Mouse (Mus musculus): Measurements from ENCODE around the gene Smtnl1. TPM values are rescaled to one million over a fixed set of nuclear protein-coding genes. Genes with fewer than 3 reads are reported as not detected.
"Not testable (repeated sequence)": the region's sequence is repeated elsewhere in the genome, so short reads cannot be mapped to it uniquely, and the experiment has no call there.

The Smtnl1 gene
- polyA plus RNA-seq, 1 experiment from 2014 or later, result not detected

GRCm38 (mm10) chr2:84803963-84804362 is 18.5 kb downstream of the Smtnl1 start:
- no peak overlapping the region for H3K4me3 ChIP-seq (ENCODE audit: low read depth, low read length)

GRCm38 (mm10) chr2:84801223-84801622 is 21.2 kb downstream of the Smtnl1 start:
- not testable (repeated sequence) for H3K9ac ChIP-seq (replicated peaks; ENCODE audit: low read depth, low read length); H3K4me2 ChIP-seq (ENCODE audit: low read depth, low read length); H3K4me3 ChIP-seq (ENCODE audit: low read depth, low read length); H3K9me3 ChIP-seq (ENCODE audit: control insufficient read depth, low read length); H3K36me3 ChIP-seq (ENCODE audit: control insufficient read depth, insufficient read depth, low read length); H3K27me3 ChIP-seq (ENCODE audit: control insufficient read depth, insufficient read depth, low read length); H3K27ac ChIP-seq (ENCODE audit: low read depth, low read length); ATAC-seq (ENCODE audit: low read depth); H3K4me1 ChIP-seq (ENCODE audit: control insufficient read depth, insufficient read depth, low read length)
- WGBS, result 78% methylated on average over 5 of the region's 5 CpGs

More at GRCm38 (mm10) chr2:84803963-84804362, 18.5 kb downstream of the Smtnl1 start:
- H3K9ac ChIP-seq (replicated peaks; ENCODE audit: low read depth, low read length), result no peak overlapping the region
- H3K9me3 ChIP-seq (ENCODE audit: control insufficient read depth, low read length), result no peaks in the 10 kb centered on the region
- 89% methylated on average over 7 of the region's 7 CpGs for whole genome bisulfite sequencing
- H3K36me3 ChIP-seq (ENCODE audit: control insufficient read depth, insufficient read depth, low read length), result no peaks in the 10 kb centered on the region
- no peak overlapping the region for H3K4me2 ChIP-seq (ENCODE audit: low read depth, low read length)
- no peaks in the 10 kb centered on the region for H3K27me3 ChIP-seq (ENCODE audit: control insufficient read depth, insufficient read depth, low read length)
- H3K27ac ChIP-seq (ENCODE audit: low read depth, low read length), result no peak overlapping the region
- no peak for ATAC-seq (ENCODE audit: low read depth)
- no peaks in the 10 kb centered on the region for H3K4me1 ChIP-seq (ENCODE audit: control insufficient read depth, insufficient read depth, low read length)

GRCm38 (mm10) chr2:84800304-84800703 is 22.1 kb downstream of the Smtnl1 start:
- no peaks in the 10 kb centered on the region for H3K9me3 ChIP-seq (ENCODE audit: control insufficient read depth, low read length)
- H3K4me2 ChIP-seq (ENCODE audit: low read depth, low read length), result no peak overlapping the region
- H3K9ac ChIP-seq (replicated peaks; ENCODE audit: low read depth, low read length), result no peak overlapping the region
- no peak overlapping the region for H3K4me3 ChIP-seq (ENCODE audit: low read depth, low read length)
- H3K4me1 ChIP-seq (ENCODE audit: control insufficient read depth, insufficient read depth, low read length), result no peaks in the 10 kb centered on the region
- ATAC-seq (ENCODE audit: low read depth), result no peak
- no peaks in the 10 kb centered on the region for H3K36me3 ChIP-seq (ENCODE audit: control insufficient read depth, insufficient read depth, low read length)
- no peak overlapping the region for H3K27ac ChIP-seq (ENCODE audit: low read depth, low read length)
- H3K27me3 ChIP-seq (ENCODE audit: control insufficient read depth, insufficient read depth, low read length), result no peaks in the 10 kb centered on the region
- 87% methylated on average over 4 of the region's 4 CpGs for WGBS

- Histone ChIP-seq H3K27ac (ENCODE audit: low read depth, low read length) (no peak overlapping the region), H3K27me3 (ENCODE audit: control insufficient read depth, insufficient read depth, low read length) (no peaks in the 10 kb centered on the region), H3K9ac (replicated peaks; ENCODE audit: low read depth, low read length) (no peak overlapping the region), H3K4me3 (ENCODE audit: low read depth, low read length) (peak overlapping the region; percentile 52), H3K9me3 (ENCODE audit: control insufficient read depth, low read length) (no peaks in the 10 kb centered on the region), H3K4me1 (ENCODE audit: control insufficient read depth, insufficient read depth, low read length) (no peaks in the 10 kb centered on the region), H3K36me3 (ENCODE audit: control insufficient read depth, insufficient read depth, low read length) (no peaks in the 10 kb centered on the region), H3K4me2 (ENCODE audit: low read depth, low read length) (peak overlapping the region; percentile 92)
- peak; percentile 75 for ATAC-seq (ENCODE audit: low read depth)
- under 1% methylated on average over 16 of the region's 16 CpGs for WGBS
Observed at GRCm38 (mm10) chr2:84799041-84799561, 23.4 kb downstream of the Smtnl1 start.

- peak within 1 kb of the TSS; percentile 52 for H3K4me3 ChIP-seq (ENCODE audit: low read depth, low read length)
- H3K27ac ChIP-seq (ENCODE audit: low read depth, low read length), result no peak within 1 kb of the TSS
- H3K9me3 ChIP-seq (ENCODE audit: control insufficient read depth, low read length), result no peaks in the 10 kb centered on the region
- no peaks in the 10 kb centered on the region for H3K4me1 ChIP-seq (ENCODE audit: control insufficient read depth, insufficient read depth, low read length)
- H3K4me2 ChIP-seq (ENCODE audit: low read depth, low read length), result peak within 1 kb of the TSS; percentile 92
- no peaks in the 10 kb centered on the region for H3K36me3 ChIP-seq (ENCODE audit: control insufficient read depth, insufficient read depth, low read length)
- peak within 1 kb of the TSS; percentile 58 for H3K9ac ChIP-seq (replicated peaks; ENCODE audit: low read depth, low read length)
- WGBS, result 0% methylated on average over 21 of the region's 21 CpGs
- H3K27me3 ChIP-seq (ENCODE audit: control insufficient read depth, insufficient read depth, low read length), result no peaks in the 10 kb centered on the region
- peak; percentile 82 for ATAC-seq (ENCODE audit: low read depth)
Observed at GRCm38 (mm10) chr2:84798493-84798921, 23.9 kb downstream of the Smtnl1 start, which contains the start of gene Ube2l6. Gene Ube2l6 (plus strand): TSS chr2:84798828.

- peak; percentile 66 for ATAC-seq (ENCODE audit: low read depth)
- no peak overlapping the region for H3K27ac ChIP-seq (ENCODE audit: low read depth, low read length)
- H3K4me3 ChIP-seq (ENCODE audit: low read depth, low read length), result peak overlapping the region; percentile 52
- no peaks in the 10 kb centered on the region for H3K36me3 ChIP-seq (ENCODE audit: control insufficient read depth, insufficient read depth, low read length)
- no peaks in the 10 kb centered on the region for H3K4me1 ChIP-seq (ENCODE audit: control insufficient read depth, insufficient read depth, low read length)
- peak overlapping the region; percentile 92 for H3K4me2 ChIP-seq (ENCODE audit: low read depth, low read length)
- peak overlapping the region; percentile 58 for H3K9ac ChIP-seq (replicated peaks; ENCODE audit: low read depth, low read length)
- H3K9me3 ChIP-seq (ENCODE audit: control insufficient read depth, low read length), result no peaks in the 10 kb centered on the region
- 10% methylated on average over 13 of the region's 13 CpGs for WGBS
- no peaks in the 10 kb centered on the region for H3K27me3 ChIP-seq (ENCODE audit: control insufficient read depth, insufficient read depth, low read length)
Observed at GRCm38 (mm10) chr2:84797833-84798492, 24.5 kb downstream of the Smtnl1 start.

GRCm38 (mm10) chr2:84793871-84794270 is 28.6 kb downstream of the Smtnl1 start:
- H3K27me3 ChIP-seq (ENCODE audit: control insufficient read depth, insufficient read depth, low read length), result no peaks in the 10 kb centered on the region
- ATAC-seq (ENCODE audit: low read depth), result no peak
- no peaks in the 10 kb centered on the region for H3K4me1 ChIP-seq (ENCODE audit: control insufficient read depth, insufficient read depth, low read length)
- no peak overlapping the region for H3K4me2 ChIP-seq (ENCODE audit: low read depth, low read length)
- no peaks in the 10 kb centered on the region for H3K36me3 ChIP-seq (ENCODE audit: control insufficient read depth, insufficient read depth, low read length)
- no peak overlapping the region for H3K4me3 ChIP-seq (ENCODE audit: low read depth, low read length)
- H3K9me3 ChIP-seq (ENCODE audit: control insufficient read depth, low read length), result no peaks in the 10 kb centered on the region
- H3K27ac ChIP-seq (ENCODE audit: low read depth, low read length), result no peak overlapping the region
- 87% methylated on average over 3 of the region's 3 CpGs for WGBS
- H3K9ac ChIP-seq (replicated peaks; ENCODE audit: low read depth, low read length), result no peak overlapping the region

- Histone ChIP-seq H3K9me3 (ENCODE audit: control insufficient read depth, low read length) (no peaks in the 10 kb centered on the region), H3K4me3 (ENCODE audit: low read depth, low read length) (no peak overlapping the region), H3K27me3 (ENCODE audit: control insufficient read depth, insufficient read depth, low read length) (no peaks in the 10 kb centered on the region), H3K4me1 (ENCODE audit: control insufficient read depth, insufficient read depth, low read length) (no peaks in the 10 kb centered on the region), H3K4me2 (ENCODE audit: low read depth, low read length) (no peak overlapping the region), H3K9ac (replicated peaks; ENCODE audit: low read depth, low read length) (no peak overlapping the region), H3K27ac (ENCODE audit: low read depth, low read length) (no peak overlapping the region), H3K36me3 (ENCODE audit: control insufficient read depth, insufficient read depth, low read length) (no peaks in the 10 kb centered on the region)
- 91% methylated on average over 3 of the region's 3 CpGs for WGBS
- ATAC-seq (ENCODE audit: low read depth), result no peak
Observed at GRCm38 (mm10) chr2:84793154-84793553, 29.3 kb downstream of the Smtnl1 start.

- Histone ChIP-seq H3K9ac (replicated peaks; ENCODE audit: low read depth, low read length) (no peak overlapping the region), H3K4me1 (ENCODE audit: control insufficient read depth, insufficient read depth, low read length) (no peaks in the 10 kb centered on the region), H3K4me2 (ENCODE audit: low read depth, low read length) (no peak overlapping the region), H3K27ac (ENCODE audit: low read depth, low read length) (no peak overlapping the region), H3K4me3 (ENCODE audit: low read depth, low read length) (no peak overlapping the region), H3K27me3 (ENCODE audit: control insufficient read depth, insufficient read depth, low read length) (no peaks in the 10 kb centered on the region), H3K36me3 (ENCODE audit: control insufficient read depth, insufficient read depth, low read length) (no peaks in the 10 kb centered on the region), H3K9me3 (ENCODE audit: control insufficient read depth, low read length) (no peaks in the 10 kb centered on the region)
- 87% methylated on average over 3 of the region's 3 CpGs for WGBS
- no peak for ATAC-seq (ENCODE audit: low read depth)
Observed at GRCm38 (mm10) chr2:84792516-84792915, 29.9 kb downstream of the Smtnl1 start.
